Mouse (Mus musculus) E14TG2a.4 (cell line): ENCODE measurements around the gene Tm9sf2.

ENCODE experiments used
- CTCF ChIP-seq: conservative IDR thresholded peaks from 2 replicates; pipeline ENCODE4 v1.5.1; 2014; ENCODE audit warnings: low read length
- NANOG ChIP-seq: IDR thresholded peaks from 2 replicates; pipeline ENCODE4 v1.6.1; 2014; ENCODE audit warnings: borderline replicate concordance, low read length, mixed read lengths

GRCm38 (mm10) chr14:122136368-122136928 lies 29.6 kb downstream of the Tm9sf2 start:
- TF ChIP-seq CTCF (no peak), NANOG (no peak)
